Mouse (Mus musculus): ENCODE measurements around the gene Cyp4f14. TPM values are rescaled to one million over a fixed set of nuclear protein-coding genes. Genes with fewer than 3 reads are reported as not detected.

The Cyp4f14 gene
- polyA plus RNA-seq, 1 experiment from 2014 or later = not detected

GRCm38 (mm10) chr17:32927803-32928202, 10.7 kb upstream of the Cyp4f14 start:
- peaks cover 28% of the 10 kb centered on the region for H3K27me3 ChIP-seq (replicated peaks)
- ATAC-seq (ENCODE audit: insufficient number of reproducible peaks, low FRiP score) = no peak
- no peak overlapping the region for H3K9ac ChIP-seq
- no peaks in the 10 kb centered on the region for H3K9me3 ChIP-seq (replicated peaks)
- no peak overlapping the region for H3K4me3 ChIP-seq
- H3K4me2 ChIP-seq = no peak overlapping the region
- no peak overlapping the region for H3K27ac ChIP-seq (ENCODE audit: poor library complexity, severe bottlenecking)
- no peaks in the 10 kb centered on the region for H3K4me1 ChIP-seq (replicated peaks)
- H3K36me3 ChIP-seq = no peaks in the 10 kb centered on the region
- 79% methylated on average over 5 of the region's 5 CpGs for WGBS

DNA sequence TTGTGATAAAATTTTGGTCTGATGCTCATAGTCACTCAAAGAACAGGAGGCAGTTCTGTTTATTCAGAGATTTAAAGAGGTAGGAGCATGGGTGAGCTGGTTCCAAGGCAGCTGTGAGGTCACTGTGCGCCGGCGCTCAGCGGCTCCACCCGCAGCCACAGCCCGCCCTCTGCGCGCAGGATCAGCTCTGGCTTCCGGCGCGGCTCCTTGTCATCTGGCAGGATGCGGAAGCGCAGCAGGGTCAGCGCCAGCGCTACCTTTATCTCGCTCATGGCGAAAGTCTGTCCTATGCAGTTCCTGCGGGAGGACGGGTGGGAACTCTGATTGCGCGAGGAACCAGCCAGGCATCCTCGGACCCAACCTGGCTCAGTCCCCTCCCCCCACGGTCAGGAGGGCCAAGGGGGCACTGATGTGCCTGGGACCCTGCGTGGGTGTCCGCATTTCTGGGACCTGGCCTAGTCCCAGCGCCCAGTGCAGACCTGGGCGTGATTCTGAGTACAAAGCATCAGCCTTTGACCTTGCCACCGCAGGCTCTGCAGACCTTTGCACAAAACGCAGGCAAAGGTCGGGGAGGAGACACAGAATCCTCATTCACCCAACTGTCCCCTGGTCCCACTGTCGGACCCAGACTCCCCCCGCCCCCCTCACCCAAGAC, 7.6 kb upstream of the Cyp4f14 start:
- peaks cover 6% of the 10 kb centered on the region; the same call in 1 of the 2 replicates for H3K9me3 ChIP-seq (replicated peaks)
- H3K27ac ChIP-seq (ENCODE audit: poor library complexity, severe bottlenecking) = no peak overlapping the region
- WGBS = 13% methylated on average over 32 of the region's 32 CpGs
- no peaks in the 10 kb centered on the region for H3K36me3 ChIP-seq
- H3K4me3 ChIP-seq = peak overlapping the region; percentile 53
- H3K4me2 ChIP-seq = peak overlapping the region; percentile 76
- peak overlapping the region; percentile 59 for H3K9ac ChIP-seq
- peaks cover 31% of the 10 kb centered on the region for H3K27me3 ChIP-seq (replicated peaks)
- H3K4me1 ChIP-seq (replicated peaks) = no peaks in the 10 kb centered on the region
- peak; percentile 90 for ATAC-seq (ENCODE audit: insufficient number of reproducible peaks, low FRiP score)

DNA sequence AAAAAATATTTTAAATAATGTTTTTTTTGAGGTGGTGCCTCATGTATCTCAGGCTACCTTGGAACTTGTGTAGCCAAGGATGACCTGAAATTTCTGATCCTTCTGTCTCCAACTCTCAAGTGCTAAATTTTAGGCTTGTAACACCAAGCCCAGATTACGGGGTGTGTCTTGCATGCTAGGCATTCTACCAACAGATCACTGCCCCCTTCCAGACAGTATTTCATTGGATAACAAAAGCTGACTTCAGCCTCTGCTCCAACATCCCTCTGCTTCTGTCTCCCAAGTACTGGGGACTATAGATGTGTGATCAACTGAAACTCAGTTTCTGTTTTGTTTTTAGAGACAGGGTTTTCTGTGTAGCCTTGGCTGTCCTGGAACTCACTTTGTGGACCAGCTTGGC, 6.5 kb upstream of the Cyp4f14 start:
- H3K36me3 ChIP-seq = no peaks in the 10 kb centered on the region
- peaks cover 6% of the 10 kb centered on the region; the same call in 1 of the 2 replicates for H3K9me3 ChIP-seq (replicated peaks)
- H3K4me3 ChIP-seq = no peak overlapping the region
- no peak overlapping the region for H3K4me2 ChIP-seq
- H3K4me1 ChIP-seq (replicated peaks) = no peaks in the 10 kb centered on the region
- 91% methylated on average over 1 of the region's 1 CpGs for WGBS
- no peak for ATAC-seq (ENCODE audit: insufficient number of reproducible peaks, low FRiP score)
- peaks cover 23% of the 10 kb centered on the region for H3K27me3 ChIP-seq (replicated peaks)
- H3K9ac ChIP-seq = no peak overlapping the region
- H3K27ac ChIP-seq (ENCODE audit: poor library complexity, severe bottlenecking) = no peak overlapping the region

- Histone ChIP-seq H3K9ac (no peak overlapping the region), H3K27ac (ENCODE audit: poor library complexity, severe bottlenecking) (no peak overlapping the region), H3K4me2 (no peak overlapping the region), H3K36me3 (no peaks in the 10 kb centered on the region), H3K4me1 (replicated peaks) (no peaks in the 10 kb centered on the region), H3K9me3 (replicated peaks) (peaks cover 6% of the 10 kb centered on the region; the same call in 1 of the 2 replicates), H3K4me3 (no peak overlapping the region), H3K27me3 (replicated peaks) (peaks cover 15% of the 10 kb centered on the region)
- ATAC-seq (ENCODE audit: insufficient number of reproducible peaks, low FRiP score) = no peak
- WGBS = 47% methylated on average over 2 of the region's 2 CpGs
These were observed 2.0 kb upstream of the Cyp4f14 start for GRCm38 (mm10) chr17:32919123-32919522.

GRCm38 (mm10) chr17:32916075-32916474, 1.1 kb downstream of the Cyp4f14 start:
- Histone ChIP-seq H3K27me3 (replicated peaks) (peaks cover 21% of the 10 kb centered on the region), H3K4me2 (no peak overlapping the region), H3K27ac (ENCODE audit: poor library complexity, severe bottlenecking) (no peak overlapping the region), H3K9ac (no peak overlapping the region), H3K9me3 (replicated peaks) (0 out of 2 replicates have a peak, but pooled peaks cover 3% of the 10 kb centered on the region), H3K36me3 (no peaks in the 10 kb centered on the region), H3K4me1 (replicated peaks) (no peaks in the 10 kb centered on the region), H3K4me3 (no peak overlapping the region)
- 58% methylated on average over 1 of the region's 1 CpGs for WGBS
- ATAC-seq (ENCODE audit: insufficient number of reproducible peaks, low FRiP score) = no peak

- no peaks in the 10 kb centered on the region for H3K4me1 ChIP-seq (replicated peaks)
- H3K9ac ChIP-seq = no peak overlapping the region
- 66% methylated on average over 10 of the region's 10 CpGs for WGBS
- no peaks in the 10 kb centered on the region for H3K36me3 ChIP-seq
- no peak for ATAC-seq (ENCODE audit: insufficient number of reproducible peaks, low FRiP score)
- no peaks in the 10 kb centered on the region for H3K9me3 ChIP-seq (replicated peaks)
- peaks cover 26% of the 10 kb centered on the region; the same call in 1 of the 2 replicates for H3K27me3 ChIP-seq (replicated peaks)
- H3K27ac ChIP-seq (ENCODE audit: poor library complexity, severe bottlenecking) = no peak overlapping the region
- H3K4me3 ChIP-seq = no peak overlapping the region
- no peak overlapping the region for H3K4me2 ChIP-seq
These were observed 11.0 kb downstream of the Cyp4f14 start for GRCm38 (mm10) chr17:32906172-32906571.

DNA sequence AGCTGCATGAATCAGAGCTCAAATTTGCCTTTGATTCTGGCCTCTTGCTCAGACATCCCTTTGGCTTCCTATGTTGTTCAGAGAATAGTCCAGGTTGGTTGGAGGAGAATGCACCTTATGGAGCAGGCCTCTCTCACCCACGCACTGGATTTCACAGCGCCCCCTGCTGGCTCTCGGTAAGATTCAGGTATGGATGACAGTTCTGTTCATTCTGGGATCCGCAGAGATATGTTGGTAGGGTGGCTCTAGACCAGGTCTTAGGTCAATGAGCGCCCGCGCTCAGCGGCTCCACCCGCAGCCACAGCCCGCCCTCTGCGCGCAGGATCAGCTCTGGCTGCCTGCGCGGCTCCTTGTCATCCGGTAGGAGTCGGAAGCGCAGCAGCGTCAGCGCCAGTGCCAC, 11.9 kb downstream of the Cyp4f14 start:
- H3K9ac ChIP-seq = no peak overlapping the region
- no peaks in the 10 kb centered on the region for H3K4me1 ChIP-seq (replicated peaks)
- H3K27ac ChIP-seq (ENCODE audit: poor library complexity, severe bottlenecking) = no peak overlapping the region
- H3K36me3 ChIP-seq = no peaks in the 10 kb centered on the region
- H3K27me3 ChIP-seq (replicated peaks) = peaks cover 24% of the 10 kb centered on the region; the same call in 1 of the 2 replicates
- 9% methylated on average over 19 of the region's 19 CpGs for WGBS
- H3K9me3 ChIP-seq (replicated peaks) = no peaks in the 10 kb centered on the region
- ATAC-seq (ENCODE audit: insufficient number of reproducible peaks, low FRiP score) = no peak
- peak overlapping the region; percentile 44 for H3K4me2 ChIP-seq
- H3K4me3 ChIP-seq = peak overlapping the region; percentile 5; the same call in 1 of the 2 replicates

GRCm38 (mm10) chr17:32904414-32904813, 12.7 kb downstream of the Cyp4f14 start:
- WGBS = 70% methylated on average over 2 of the region's 2 CpGs
- H3K27me3 ChIP-seq (replicated peaks) = peaks cover 24% of the 10 kb centered on the region; the same call in 1 of the 2 replicates
- H3K9ac ChIP-seq = no peak overlapping the region
- no peak overlapping the region for H3K4me3 ChIP-seq
- no peak overlapping the region for H3K27ac ChIP-seq (ENCODE audit: poor library complexity, severe bottlenecking)
- H3K36me3 ChIP-seq = no peaks in the 10 kb centered on the region
- H3K4me2 ChIP-seq = no peak overlapping the region
- no peaks in the 10 kb centered on the region for H3K4me1 ChIP-seq (replicated peaks)
- no peaks in the 10 kb centered on the region for H3K9me3 ChIP-seq (replicated peaks)
- no peak for ATAC-seq (ENCODE audit: insufficient number of reproducible peaks, low FRiP score)

DNA sequence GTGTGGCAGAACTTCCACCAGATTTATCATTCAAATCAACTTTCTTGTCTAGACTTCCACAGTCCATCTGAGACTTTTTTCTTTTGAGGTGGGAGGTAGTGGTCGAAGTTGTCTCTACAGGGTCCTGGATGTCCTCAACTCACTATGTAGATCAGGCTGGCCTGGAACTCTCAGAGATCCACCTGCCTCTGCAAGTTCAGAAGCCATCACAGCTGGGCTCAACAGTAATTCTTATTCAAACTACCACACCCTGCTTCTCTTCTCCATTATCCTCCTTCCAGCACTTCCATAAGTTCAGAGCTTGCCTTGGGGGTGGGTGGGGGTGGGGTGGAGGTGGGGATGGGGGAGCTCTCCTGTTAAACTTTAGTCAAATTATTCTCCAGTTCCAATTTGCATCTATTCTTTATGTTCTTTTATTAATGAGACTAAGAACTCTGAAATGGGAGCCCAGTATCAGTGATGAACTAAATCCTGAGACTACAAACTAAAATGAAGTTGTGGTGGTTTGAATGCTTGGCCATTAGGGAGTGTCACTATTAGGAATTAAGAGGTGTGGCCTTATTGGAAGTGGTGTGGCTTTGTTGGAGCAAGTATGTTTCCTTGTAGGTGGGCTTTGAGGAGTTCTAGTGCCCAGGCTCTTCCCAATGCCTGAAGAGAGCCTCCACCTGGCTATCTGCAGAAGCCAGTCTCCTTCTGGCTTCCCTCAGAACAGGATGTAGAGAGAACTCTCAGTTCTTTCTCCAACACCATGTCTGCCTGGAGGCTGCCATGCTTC, 15.2 kb downstream of the Cyp4f14 start:
- no peak for ATAC-seq (ENCODE audit: insufficient number of reproducible peaks, low FRiP score)
- no peaks in the 10 kb centered on the region for H3K9me3 ChIP-seq (replicated peaks)
- peaks cover 14% of the 10 kb centered on the region; the same call in 1 of the 2 replicates for H3K27me3 ChIP-seq (replicated peaks)
- no peak overlapping the region for H3K4me2 ChIP-seq
- H3K4me3 ChIP-seq = no peak overlapping the region
- no peak overlapping the region for H3K9ac ChIP-seq
- H3K36me3 ChIP-seq = no peaks in the 10 kb centered on the region
- no peak overlapping the region for H3K27ac ChIP-seq (ENCODE audit: poor library complexity, severe bottlenecking)
- WGBS = 61% methylated on average over 1 of the region's 1 CpGs
- H3K4me1 ChIP-seq (replicated peaks) = no peaks in the 10 kb centered on the region

DNA sequence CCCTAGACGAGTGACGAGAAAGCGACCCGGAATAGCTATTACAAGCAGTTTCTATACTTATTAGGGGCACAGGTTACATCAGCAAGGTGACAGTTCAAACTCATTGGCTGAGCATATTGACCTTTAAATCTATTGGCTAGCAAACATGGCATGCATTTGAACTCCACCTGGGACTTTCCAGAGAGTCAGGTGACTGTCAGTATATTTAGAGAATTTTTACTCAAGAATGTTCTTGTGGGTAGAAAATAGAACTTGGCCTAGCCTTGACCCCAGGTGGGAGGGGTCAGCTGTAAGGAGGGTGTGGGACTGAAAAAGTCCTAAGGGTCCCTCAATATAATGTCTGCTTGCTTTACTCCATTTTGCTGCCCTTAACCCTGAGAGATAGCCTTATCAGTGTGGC, 21.7 kb downstream of the Cyp4f14 start:
- no peak overlapping the region for H3K4me2 ChIP-seq
- H3K4me1 ChIP-seq (replicated peaks) = peaks cover 4% of the 10 kb centered on the region
- no peaks in the 10 kb centered on the region for H3K27me3 ChIP-seq (replicated peaks)
- H3K27ac ChIP-seq (ENCODE audit: poor library complexity, severe bottlenecking) = no peak overlapping the region
- WGBS = 88% methylated on average over 4 of the region's 4 CpGs
- no peak for ATAC-seq (ENCODE audit: insufficient number of reproducible peaks, low FRiP score)
- H3K9me3 ChIP-seq (replicated peaks) = no peaks in the 10 kb centered on the region
- no peak overlapping the region for H3K4me3 ChIP-seq
- no peak overlapping the region for H3K9ac ChIP-seq
- H3K36me3 ChIP-seq = no peaks in the 10 kb centered on the region

GRCm38 (mm10) chr17:32893901-32894300, 23.2 kb downstream of the Cyp4f14 start:
- Histone ChIP-seq H3K9ac (no peak overlapping the region), H3K27me3 (replicated peaks) (no peaks in the 10 kb centered on the region), H3K4me3 (no peak overlapping the region), H3K4me1 (replicated peaks) (peaks cover 13% of the 10 kb centered on the region), H3K36me3 (no peaks in the 10 kb centered on the region), H3K27ac (ENCODE audit: poor library complexity, severe bottlenecking) (no peak overlapping the region), H3K4me2 (no peak overlapping the region), H3K9me3 (replicated peaks) (no peaks in the 10 kb centered on the region)
- WGBS = 69% methylated on average over 3 of the region's 3 CpGs
- no peak for ATAC-seq (ENCODE audit: insufficient number of reproducible peaks, low FRiP score)
